Mouse (Mus musculus): Measurements from ENCODE around the gene Usf1. TPM values are rescaled to one million over a fixed set of nuclear protein-coding genes. Genes with fewer than 3 reads are reported as not detected.

Gene Usf1
- polyA plus RNA-seq, 1 experiment from 2014 or later = 159 TPM

- H3K27ac ChIP-seq = no peak within 1 kb of the TSS
- H3K4me1 ChIP-seq (replicated peaks) = peaks cover 23% of the 10 kb centered on the region
- H3K36me3 ChIP-seq = no peaks in the 10 kb centered on the region
- H3K9me3 ChIP-seq = no peaks in the 10 kb centered on the region
- no peak for DNase-seq (ENCODE audit: low spot score)
- peaks cover 10% of the 10 kb centered on the region for H3K27me3 ChIP-seq (ENCODE audit: insufficient read depth, poor library complexity, severe bottlenecking)
- WGBS = 81% methylated on average over 15 of the region's 15 CpGs
- no peak within 1 kb of the TSS for H3K4me3 ChIP-seq
These were observed 22.6 kb upstream of the Usf1 start, which contains the start of gene Arhgap30 for GRCm38 (mm10) chr1:171388376-171389102. Gene Arhgap30, plus strand, starts transcription at chr1:171388954.

GRCm38 (mm10) chr1:171390101-171390500 is 21.0 kb upstream of the Usf1 start:
- WGBS = 89% methylated on average over 4 of the region's 4 CpGs

GRCm38 (mm10) chr1:171401821-171402220 is 9.3 kb upstream of the Usf1 start:
- DNase-seq (ENCODE audit: low spot score) = no peak
- Histone ChIP-seq H3K4me1 (replicated peaks) (no peaks in the 10 kb centered on the region), H3K9me3 (no peaks in the 10 kb centered on the region), H3K27ac (no peak overlapping the region), H3K27me3 (ENCODE audit: insufficient read depth, poor library complexity, severe bottlenecking) (no peaks in the 10 kb centered on the region; the same call in 1 of the 2 replicates), H3K4me3 (no peak overlapping the region), H3K36me3 (no peaks in the 10 kb centered on the region)
- WGBS = 81% methylated on average over 4 of the region's 4 CpGs

More at GRCm38 (mm10) chr1:171390101-171390500, 21.0 kb upstream of the Usf1 start:
- no peaks in the 10 kb centered on the region for H3K36me3 ChIP-seq
- no peak overlapping the region for H3K27ac ChIP-seq
- no peaks in the 10 kb centered on the region for H3K9me3 ChIP-seq
- peaks cover 8% of the 10 kb centered on the region for H3K27me3 ChIP-seq (ENCODE audit: insufficient read depth, poor library complexity, severe bottlenecking)
- no peak overlapping the region for H3K4me3 ChIP-seq
- DNase-seq (ENCODE audit: low spot score) = no peak
- peaks cover 20% of the 10 kb centered on the region for H3K4me1 ChIP-seq (replicated peaks)

DNA sequence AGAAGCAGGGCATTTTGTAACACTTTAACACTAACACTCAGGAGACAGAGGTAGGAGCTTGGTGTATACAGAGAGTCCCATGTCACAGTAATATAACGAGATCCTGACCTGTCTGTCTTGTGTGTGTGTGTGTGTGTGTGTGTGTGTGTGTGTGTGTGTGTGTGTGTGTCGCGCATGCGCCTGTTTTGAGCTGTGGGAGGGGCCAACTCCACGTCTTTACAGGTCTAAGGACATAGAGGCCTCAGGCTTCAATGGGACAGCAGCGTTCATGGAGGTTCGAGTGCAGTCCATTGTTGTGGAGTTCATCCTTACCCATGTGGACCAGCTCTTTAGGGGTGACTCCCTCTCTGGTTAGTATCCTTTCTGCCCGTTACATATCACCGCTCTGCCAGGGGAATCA is 8.1 kb upstream of the Usf1 start:
- Histone ChIP-seq H3K27me3 (ENCODE audit: insufficient read depth, poor library complexity, severe bottlenecking) (peaks cover 8% of the 10 kb centered on the region), H3K27ac (no peak overlapping the region), H3K4me1 (replicated peaks) (no peaks in the 10 kb centered on the region), H3K4me3 (no peak overlapping the region), H3K9me3 (no peaks in the 10 kb centered on the region), H3K36me3 (no peaks in the 10 kb centered on the region)
- 87% methylated on average over 9 of the region's 9 CpGs for WGBS
- DNase-seq (ENCODE audit: low spot score) = no peak

- H3K36me3 ChIP-seq = no peaks in the 10 kb centered on the region
- H3K9me3 ChIP-seq = no peaks in the 10 kb centered on the region
- H3K27ac ChIP-seq = no peak overlapping the region
- no peak for DNase-seq (ENCODE audit: low spot score)
- H3K4me1 ChIP-seq (replicated peaks) = peaks cover 1% of the 10 kb centered on the region; the same call in 1 of the 2 replicates
- H3K4me3 ChIP-seq = no peak overlapping the region
- peaks cover 28% of the 10 kb centered on the region for H3K27me3 ChIP-seq (ENCODE audit: insufficient read depth, poor library complexity, severe bottlenecking)
- WGBS = 77% methylated on average over 5 of the region's 5 CpGs
These were observed 3.9 kb upstream of the Usf1 start for GRCm38 (mm10) chr1:171407263-171407662.

GRCm38 (mm10) chr1:171410231-171410630 is 882 bp upstream of the Usf1 start:
- H3K9me3 ChIP-seq = no peaks in the 10 kb centered on the region
- peaks cover 17% of the 10 kb centered on the region for H3K36me3 ChIP-seq
- DNase-seq (ENCODE audit: low spot score) = no peak
- peaks cover 21% of the 10 kb centered on the region for H3K4me1 ChIP-seq (replicated peaks)
- H3K27me3 ChIP-seq (ENCODE audit: insufficient read depth, poor library complexity, severe bottlenecking) = peaks cover 28% of the 10 kb centered on the region
- WGBS = 92% methylated on average over 1 of the region's 1 CpGs
- H3K27ac ChIP-seq = no peak overlapping the region
- no peak overlapping the region for H3K4me3 ChIP-seq

GRCm38 (mm10) chr1:171411492-171411941 is 404 bp downstream of the Usf1 start:
- peak overlapping the region; percentile 99 for H3K27ac ChIP-seq
- DNase-seq (ENCODE audit: low spot score) = no peak
- H3K27me3 ChIP-seq (ENCODE audit: insufficient read depth, poor library complexity, severe bottlenecking) = peaks cover 28% of the 10 kb centered on the region
- H3K4me1 ChIP-seq (replicated peaks) = peaks cover 21% of the 10 kb centered on the region
- H3K4me3 ChIP-seq = peak overlapping the region; percentile 96
- under 1% methylated on average over 39 of the region's 39 CpGs for WGBS
- H3K9me3 ChIP-seq = no peaks in the 10 kb centered on the region
- H3K36me3 ChIP-seq = peaks cover 30% of the 10 kb centered on the region

GRCm38 (mm10) chr1:171412001-171412441 is 908 bp downstream of the Usf1 start:
- WGBS = 2% methylated on average over 20 of the region's 20 CpGs
- H3K36me3 ChIP-seq = peaks cover 35% of the 10 kb centered on the region
- H3K4me3 ChIP-seq = peak overlapping the region; percentile 96
- peak overlapping the region; percentile 99 for H3K27ac ChIP-seq
- no peaks in the 10 kb centered on the region for H3K9me3 ChIP-seq
- peaks cover 21% of the 10 kb centered on the region for H3K4me1 ChIP-seq (replicated peaks)
- peak; percentile 65 for DNase-seq (ENCODE audit: low spot score)
- peaks cover 28% of the 10 kb centered on the region for H3K27me3 ChIP-seq (ENCODE audit: insufficient read depth, poor library complexity, severe bottlenecking)

GRCm38 (mm10) chr1:171412446-171412845 is 1.3 kb downstream of the Usf1 start:
- H3K9me3 ChIP-seq = no peaks in the 10 kb centered on the region
- 55% methylated on average over 3 of the region's 3 CpGs for WGBS
- H3K4me3 ChIP-seq = peak overlapping the region; percentile 96
- peaks cover 21% of the 10 kb centered on the region for H3K4me1 ChIP-seq (replicated peaks)
- H3K36me3 ChIP-seq = peaks cover 39% of the 10 kb centered on the region
- peaks cover 25% of the 10 kb centered on the region for H3K27me3 ChIP-seq (ENCODE audit: insufficient read depth, poor library complexity, severe bottlenecking)
- peak overlapping the region; percentile 99 for H3K27ac ChIP-seq
- peak; percentile 21 for DNase-seq (ENCODE audit: low spot score)

DNA sequence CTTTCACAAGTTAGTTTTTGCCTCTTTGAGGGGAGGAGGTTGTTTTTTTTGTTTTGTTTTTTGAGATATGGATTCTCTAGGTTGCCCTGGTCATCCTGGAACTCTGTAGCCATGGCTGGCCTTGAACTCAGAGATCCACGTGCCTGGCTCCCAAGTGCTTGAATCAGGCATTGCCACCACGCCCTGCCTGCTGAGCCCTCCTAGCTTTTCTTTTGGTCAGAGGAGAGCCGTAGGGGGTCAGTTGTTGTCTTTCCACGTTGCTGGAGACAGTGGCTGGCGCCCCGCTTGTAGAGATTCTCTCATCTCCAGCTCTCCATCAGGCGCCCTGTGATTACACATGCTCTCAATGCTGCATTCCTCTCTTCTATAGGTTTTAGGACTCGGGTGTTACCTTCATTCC is 2.5 kb downstream of the Usf1 start:
- Histone ChIP-seq H3K27me3 (ENCODE audit: insufficient read depth, poor library complexity, severe bottlenecking) (peaks cover 13% of the 10 kb centered on the region), H3K4me1 (replicated peaks) (peaks cover 21% of the 10 kb centered on the region), H3K36me3 (peaks cover 51% of the 10 kb centered on the region), H3K4me3 (peak overlapping the region; percentile 96; the same call in 1 of the 2 replicates), H3K27ac (no peak overlapping the region), H3K9me3 (no peaks in the 10 kb centered on the region)
- WGBS = 76% methylated on average over 8 of the region's 8 CpGs
- DNase-seq (ENCODE audit: low spot score) = no peak

- H3K27me3 ChIP-seq (ENCODE audit: insufficient read depth, poor library complexity, severe bottlenecking) = no peaks in the 10 kb centered on the region
These were observed 7.5 kb downstream of the Usf1 start, which contains the start of gene Tstd1 for GRCm38 (mm10) chr1:171418660-171419059. Gene Tstd1, plus strand, starts transcription at chr1:171418872.

GRCm38 (mm10) chr1:171419291-171419882 is 8.3 kb downstream of the Usf1 start:
- Histone ChIP-seq H3K4me1 (replicated peaks) (peaks cover 5% of the 10 kb centered on the region), H3K36me3 (peaks cover 70% of the 10 kb centered on the region)

More at GRCm38 (mm10) chr1:171418660-171419059, 7.5 kb downstream of the Usf1 start, which contains the start of gene Tstd1:
- peaks cover 11% of the 10 kb centered on the region for H3K4me1 ChIP-seq (replicated peaks)
- H3K4me3 ChIP-seq = no peak within 1 kb of the TSS
- H3K27ac ChIP-seq = no peak within 1 kb of the TSS
- 90% methylated on average over 5 of the region's 5 CpGs for WGBS
- DNase-seq (ENCODE audit: low spot score) = no peak
- peaks cover 78% of the 10 kb centered on the region for H3K36me3 ChIP-seq
- no peaks in the 10 kb centered on the region for H3K9me3 ChIP-seq

GRCm38 (mm10) chr1:171419905-171420304 is 8.8 kb downstream of the Usf1 start:
- H3K9me3 ChIP-seq = no peaks in the 10 kb centered on the region

More at GRCm38 (mm10) chr1:171419291-171419882, 8.3 kb downstream of the Usf1 start:
- H3K4me3 ChIP-seq = no peak overlapping the region
- no peak overlapping the region for H3K27ac ChIP-seq
- no peaks in the 10 kb centered on the region for H3K9me3 ChIP-seq
- DNase-seq (ENCODE audit: low spot score) = no peak
- WGBS = 66% methylated on average over 12 of the region's 12 CpGs
- H3K27me3 ChIP-seq (ENCODE audit: insufficient read depth, poor library complexity, severe bottlenecking) = no peaks in the 10 kb centered on the region

More at GRCm38 (mm10) chr1:171419905-171420304, 8.8 kb downstream of the Usf1 start:
- DNase-seq (ENCODE audit: low spot score) = no peak
- H3K27me3 ChIP-seq (ENCODE audit: insufficient read depth, poor library complexity, severe bottlenecking) = no peaks in the 10 kb centered on the region
- H3K36me3 ChIP-seq = peaks cover 65% of the 10 kb centered on the region
- H3K4me3 ChIP-seq = no peak overlapping the region
- H3K4me1 ChIP-seq (replicated peaks) = peaks cover 5% of the 10 kb centered on the region
- no peak overlapping the region for H3K27ac ChIP-seq
- 79% methylated on average over 5 of the region's 5 CpGs for WGBS

Measured in hindbrain, embryonic 10.5 days (tissue).